Mouse (Mus musculus): ENCODE measurements around the gene Pcsk5. TPM values are rescaled to one million over a fixed set of nuclear protein-coding genes. Genes with fewer than 3 reads are reported as not detected.
A peak's percentile ranks its signal among the peaks of the same experiment; 100 is the strongest.

Gene Pcsk5
- polyA plus RNA-seq, 1 experiment from 2014 or later: 7.7 TPM

DNA sequence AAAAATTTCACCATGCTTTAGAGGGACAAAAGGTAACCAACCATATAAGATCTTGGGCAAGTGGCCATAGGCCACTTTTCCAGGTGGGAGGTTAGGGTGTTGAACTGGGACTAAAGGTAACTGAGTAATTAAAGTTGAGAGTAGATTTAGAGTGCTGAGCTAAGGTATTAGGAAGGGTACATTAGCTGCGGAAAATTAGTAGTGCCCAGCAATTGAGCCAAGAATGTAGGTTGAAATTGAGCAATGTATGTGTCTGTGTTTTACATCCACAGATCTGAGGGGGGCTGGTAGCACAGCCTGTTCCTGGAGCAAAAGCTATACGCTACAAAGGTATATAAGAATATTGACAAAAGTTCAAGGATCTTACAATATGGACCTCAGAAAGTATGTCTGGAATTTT lies 282.9 kb downstream of the Pcsk5 start:
- no peak overlapping the region for H3K4me2 ChIP-seq (replicated peaks)

DNA sequence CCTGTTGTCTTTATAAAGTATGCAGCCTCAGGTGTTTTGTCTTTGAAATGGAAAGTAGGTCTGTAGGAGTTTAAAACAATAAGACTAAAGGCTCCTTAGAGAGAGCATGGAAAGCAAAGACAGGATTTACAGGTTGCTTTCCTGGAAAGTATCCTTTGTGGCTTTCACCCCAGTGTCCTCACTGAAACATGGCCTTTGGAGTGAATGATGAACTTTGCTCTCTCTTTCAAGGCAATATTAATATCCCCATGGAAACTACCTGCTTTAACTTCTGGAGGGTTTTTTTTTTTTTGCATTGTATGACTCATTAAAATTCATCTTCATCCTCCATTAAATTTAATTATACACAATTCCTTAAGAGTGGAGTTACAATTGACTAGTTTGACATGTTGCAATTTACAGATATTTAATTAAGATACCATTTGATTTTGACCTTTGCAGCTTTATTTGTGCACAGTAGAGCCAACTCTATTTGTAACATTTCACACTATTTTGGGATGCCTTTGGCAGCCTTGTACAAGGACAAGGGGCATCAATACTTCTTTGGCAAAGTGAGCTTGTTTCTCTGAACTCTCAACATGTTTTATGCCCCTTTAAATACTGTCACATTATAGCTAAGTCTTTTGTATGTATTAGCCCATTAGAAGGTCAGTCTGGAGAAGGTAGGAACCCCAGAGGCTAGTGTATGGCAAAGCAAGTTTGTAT lies 283.9 kb downstream of the Pcsk5 start:
- Histone ChIP-seq H3K9me3 (no peaks in the 10 kb centered on the region), H3K27ac (replicated peaks) (no peak overlapping the region), H3K27me3 (no peaks in the 10 kb centered on the region), H3K36me3 (no peaks in the 10 kb centered on the region), H3K9ac (replicated peaks) (no peak overlapping the region), H3K4me3 (no peak overlapping the region), H3K4me1 (no peaks in the 10 kb centered on the region), H3K4me2 (replicated peaks) (no peak overlapping the region)
- no peak for ATAC-seq (replicated peaks)

More for the DNA sequence above, 282.9 kb downstream of the Pcsk5 start:
- Histone ChIP-seq H3K9me3 (no peaks in the 10 kb centered on the region), H3K4me1 (no peaks in the 10 kb centered on the region), H3K36me3 (no peaks in the 10 kb centered on the region), H3K27ac (replicated peaks) (no peak overlapping the region), H3K9ac (replicated peaks) (no peak overlapping the region), H3K4me3 (no peak overlapping the region), H3K27me3 (no peaks in the 10 kb centered on the region)
- no peak for ATAC-seq (replicated peaks)
- WGBS: 92% methylated on average over 2 of the region's 2 CpGs

DNA sequence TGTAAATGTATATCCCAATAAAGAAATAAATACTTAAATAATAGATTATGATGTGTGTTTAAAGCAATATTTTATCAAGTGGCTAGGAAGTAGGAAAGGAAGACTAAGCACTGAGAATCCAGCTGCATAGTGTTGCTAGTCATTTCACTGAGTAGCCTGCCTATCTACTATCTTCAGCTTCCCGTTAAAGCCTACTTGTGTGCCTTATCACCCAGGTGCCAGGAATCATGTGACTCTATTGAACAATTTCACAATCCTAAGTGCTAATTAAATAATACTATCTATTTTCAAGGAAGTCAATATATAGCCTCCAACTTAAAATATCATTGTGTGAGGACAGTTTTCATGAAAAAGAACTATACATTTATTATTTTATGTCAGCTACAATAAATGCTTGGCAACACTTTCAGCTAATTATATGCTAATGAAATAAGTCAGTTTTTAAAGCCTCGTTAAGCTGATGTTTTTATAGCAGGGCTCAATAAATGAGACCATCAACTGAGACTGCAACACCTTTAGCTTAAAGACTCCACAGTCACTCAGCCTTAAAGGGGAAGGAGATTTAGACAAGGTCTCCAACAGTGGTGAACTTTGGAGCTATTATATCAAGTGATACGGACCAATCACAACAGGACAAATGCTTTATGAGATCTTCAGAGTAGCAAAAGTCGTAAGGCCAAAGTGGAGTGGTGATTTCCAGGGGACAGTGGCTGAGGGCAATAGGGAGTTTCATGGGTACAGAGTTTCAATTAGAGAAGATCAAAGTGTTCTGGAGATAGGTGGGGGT lies 308.5 kb downstream of the Pcsk5 start:
- Histone ChIP-seq H3K27ac (replicated peaks) (no peak overlapping the region), H3K9me3 (no peaks in the 10 kb centered on the region), H3K9ac (replicated peaks) (no peak overlapping the region), H3K4me2 (replicated peaks) (no peak overlapping the region), H3K4me1 (no peaks in the 10 kb centered on the region), H3K27me3 (no peaks in the 10 kb centered on the region), H3K4me3 (no peak overlapping the region), H3K36me3 (no peaks in the 10 kb centered on the region)
- ATAC-seq (replicated peaks): no peak
- WGBS: 70% methylated on average over 4 of the region's 4 CpGs

DNA sequence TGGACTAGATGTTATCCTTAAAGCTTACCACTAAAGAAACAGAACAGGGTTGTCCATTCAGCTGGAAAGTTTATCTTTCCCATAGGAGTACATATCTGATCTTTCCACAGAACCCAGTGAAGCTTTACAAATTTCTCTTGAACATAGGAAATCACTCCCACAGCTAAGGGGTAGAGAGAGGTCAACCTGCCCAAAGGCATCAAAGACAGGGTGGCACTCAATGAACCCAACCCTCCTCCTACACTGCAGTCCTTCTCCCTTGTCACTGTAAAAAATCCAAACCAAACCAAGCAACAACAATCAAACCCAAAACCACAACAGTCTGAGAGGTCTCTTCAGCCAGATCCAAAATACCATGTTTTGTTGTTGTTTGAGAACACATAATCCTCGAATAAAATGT lies 311.9 kb downstream of the Pcsk5 start:
- Histone ChIP-seq H3K9ac (replicated peaks) (no peak overlapping the region), H3K4me2 (replicated peaks) (no peak overlapping the region), H3K36me3 (no peaks in the 10 kb centered on the region), H3K4me1 (no peaks in the 10 kb centered on the region), H3K4me3 (no peak overlapping the region), H3K27me3 (no peaks in the 10 kb centered on the region), H3K27ac (replicated peaks) (no peak overlapping the region), H3K9me3 (no peaks in the 10 kb centered on the region)
- no peak for ATAC-seq (replicated peaks)
- 68% methylated on average over 1 of the region's 1 CpGs for WGBS

DNA sequence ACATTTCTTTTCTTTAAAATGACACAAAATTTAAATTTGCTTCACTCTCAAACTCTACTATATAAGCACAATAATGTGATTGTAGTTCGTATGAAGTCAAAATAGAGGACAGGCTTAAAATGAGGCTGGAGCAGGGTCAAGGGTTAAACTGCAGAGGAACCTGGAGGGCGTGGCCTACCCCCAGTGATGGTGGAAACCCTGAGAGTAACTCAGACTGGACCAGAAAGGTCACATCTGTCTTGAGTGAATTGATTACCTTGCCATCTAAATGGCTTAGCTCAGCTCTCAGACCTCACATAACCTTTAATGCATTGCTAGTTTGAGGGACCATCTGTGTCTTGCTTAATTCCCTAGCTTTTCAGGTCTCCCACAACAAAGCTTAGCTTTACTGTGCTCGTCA lies 323.0 kb downstream of the Pcsk5 start:
- 80% methylated on average over 3 of the region's 3 CpGs for WGBS
- H3K9ac ChIP-seq (replicated peaks): no peak overlapping the region
- H3K9me3 ChIP-seq: no peaks in the 10 kb centered on the region
- H3K27ac ChIP-seq (replicated peaks): no peak overlapping the region
- no peak overlapping the region for H3K4me3 ChIP-seq
- H3K4me1 ChIP-seq: no peaks in the 10 kb centered on the region
- ATAC-seq (replicated peaks): no peak
- no peaks in the 10 kb centered on the region for H3K36me3 ChIP-seq
- H3K27me3 ChIP-seq: no peaks in the 10 kb centered on the region
- H3K4me2 ChIP-seq (replicated peaks): no peak overlapping the region

DNA sequence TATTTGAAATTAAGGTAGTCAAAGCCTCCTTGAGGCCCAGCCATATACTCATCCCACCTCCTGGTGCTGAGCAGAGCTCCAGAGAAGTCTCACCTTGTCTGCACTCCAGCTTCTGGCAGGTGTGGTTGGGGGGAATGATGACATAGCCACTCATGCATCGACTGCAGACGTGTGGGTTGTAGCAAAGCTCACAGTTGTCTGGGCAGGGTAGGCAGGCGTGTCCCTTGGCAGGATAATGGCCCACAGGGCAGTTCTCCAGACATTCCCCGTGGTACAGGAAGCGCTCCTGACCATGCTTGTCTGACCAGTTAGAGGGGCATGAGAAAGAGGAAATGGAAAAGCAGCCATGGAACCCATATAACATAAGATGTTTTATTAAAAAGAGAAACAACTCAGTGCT lies 326.1 kb downstream of the Pcsk5 start:
- Histone ChIP-seq H3K4me2 (replicated peaks) (no peak overlapping the region), H3K36me3 (no peaks in the 10 kb centered on the region), H3K27ac (replicated peaks) (no peak overlapping the region), H3K9ac (replicated peaks) (no peak overlapping the region), H3K9me3 (no peaks in the 10 kb centered on the region), H3K4me3 (no peak overlapping the region), H3K27me3 (no peaks in the 10 kb centered on the region), H3K4me1 (no peaks in the 10 kb centered on the region)
- no peak for ATAC-seq (replicated peaks)
- 86% methylated on average over 5 of the region's 5 CpGs for WGBS

DNA sequence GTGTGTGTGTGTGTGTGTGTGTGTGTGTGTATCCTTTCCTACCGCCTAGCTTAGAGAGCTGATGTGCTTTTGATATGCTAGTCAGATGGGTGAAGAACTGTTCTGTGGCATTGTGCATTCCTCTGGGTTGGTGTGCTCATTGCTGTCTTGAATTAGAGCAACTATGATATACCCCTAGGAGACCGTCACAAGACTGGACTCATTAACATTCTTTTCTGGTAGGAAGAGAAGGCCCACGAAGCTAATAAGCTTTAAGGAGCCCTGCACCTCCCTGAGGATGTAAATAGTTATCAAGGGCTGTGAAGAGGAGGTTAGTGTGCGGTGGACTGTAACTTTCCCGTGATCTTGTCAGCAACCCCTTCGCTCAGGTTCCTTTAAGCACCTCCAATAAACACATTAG lies 333.2 kb downstream of the Pcsk5 start:
- no peaks in the 10 kb centered on the region for H3K9me3 ChIP-seq
- H3K4me3 ChIP-seq: no peak overlapping the region
- no peak overlapping the region for H3K4me2 ChIP-seq (replicated peaks)
- no peak overlapping the region for H3K9ac ChIP-seq (replicated peaks)
- H3K27ac ChIP-seq (replicated peaks): no peak overlapping the region
- ATAC-seq (replicated peaks): no peak
- no peaks in the 10 kb centered on the region for H3K36me3 ChIP-seq
- no peaks in the 10 kb centered on the region for H3K4me1 ChIP-seq
- 49% methylated on average over 6 of the region's 6 CpGs for WGBS
- no peaks in the 10 kb centered on the region for H3K27me3 ChIP-seq

DNA sequence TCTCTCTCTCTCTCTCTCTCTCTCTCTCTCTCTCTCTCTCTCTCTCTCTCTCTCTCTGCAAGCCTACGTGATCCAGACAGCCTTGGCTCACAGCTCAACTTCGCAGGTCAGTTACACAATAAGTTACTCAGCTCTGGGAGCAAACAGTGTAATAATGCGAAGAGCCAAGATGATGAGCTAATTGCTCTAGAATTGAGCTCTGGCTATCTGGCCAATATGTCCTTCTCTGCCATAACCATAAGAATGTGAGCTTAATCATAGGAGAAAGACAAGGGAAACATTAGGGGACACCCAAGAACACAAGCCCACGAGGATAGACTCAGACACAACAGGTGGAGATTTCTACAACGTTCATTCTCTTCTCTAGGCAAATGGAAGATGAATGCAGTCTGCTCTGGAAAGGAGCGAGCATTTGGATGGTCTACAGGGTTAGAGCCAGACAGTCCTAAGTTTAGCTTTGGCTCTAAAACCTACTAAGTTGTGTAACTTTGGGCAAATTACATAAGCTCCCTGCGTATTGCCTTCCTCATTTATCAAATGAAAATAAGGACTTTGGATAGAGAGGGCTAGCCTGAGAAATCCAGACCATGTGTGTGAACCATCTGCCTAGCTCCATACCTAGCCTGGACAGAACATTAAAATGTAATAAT lies 338.7 kb downstream of the Pcsk5 start:
- Histone ChIP-seq H3K4me3 (no peak overlapping the region), H3K27ac (replicated peaks) (no peak overlapping the region), H3K9ac (replicated peaks) (no peak overlapping the region), H3K4me2 (replicated peaks) (no peak overlapping the region), H3K36me3 (no peaks in the 10 kb centered on the region), H3K4me1 (no peaks in the 10 kb centered on the region), H3K27me3 (no peaks in the 10 kb centered on the region), H3K9me3 (no peaks in the 10 kb centered on the region)
- no peak for ATAC-seq (replicated peaks)
- 84% methylated on average over 7 of the region's 7 CpGs for whole genome bisulfite sequencing

DNA sequence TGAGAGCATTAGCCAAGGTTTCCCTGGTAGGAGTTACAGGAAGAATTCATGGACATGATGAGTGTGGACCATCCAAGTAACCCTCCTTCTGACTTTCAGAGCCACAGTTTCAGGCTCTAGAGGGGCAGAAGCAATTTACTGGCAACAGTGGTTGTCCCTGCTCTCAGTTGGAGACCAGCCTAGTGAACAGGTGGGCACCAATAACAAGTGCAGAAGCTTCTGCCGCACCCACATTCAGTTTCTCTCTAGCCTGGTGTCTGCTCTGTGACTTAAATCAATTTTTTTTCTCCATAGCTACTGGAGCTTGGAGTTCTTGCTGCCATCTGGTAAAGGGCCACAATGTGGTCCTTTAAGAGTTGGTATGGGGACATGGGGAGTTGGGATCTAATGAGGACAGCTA lies 341.3 kb downstream of the Pcsk5 start:
- no peaks in the 10 kb centered on the region for H3K9me3 ChIP-seq
- H3K27ac ChIP-seq (replicated peaks): no peak overlapping the region
- ATAC-seq (replicated peaks): no peak
- peaks cover 17% of the 10 kb centered on the region for H3K4me1 ChIP-seq
- H3K27me3 ChIP-seq: no peaks in the 10 kb centered on the region
- no peak overlapping the region for H3K9ac ChIP-seq (replicated peaks)
- 89% methylated on average over 1 of the region's 1 CpGs for WGBS
- H3K4me2 ChIP-seq (replicated peaks): no peak overlapping the region
- no peak overlapping the region for H3K4me3 ChIP-seq
- H3K36me3 ChIP-seq: no peaks in the 10 kb centered on the region

DNA sequence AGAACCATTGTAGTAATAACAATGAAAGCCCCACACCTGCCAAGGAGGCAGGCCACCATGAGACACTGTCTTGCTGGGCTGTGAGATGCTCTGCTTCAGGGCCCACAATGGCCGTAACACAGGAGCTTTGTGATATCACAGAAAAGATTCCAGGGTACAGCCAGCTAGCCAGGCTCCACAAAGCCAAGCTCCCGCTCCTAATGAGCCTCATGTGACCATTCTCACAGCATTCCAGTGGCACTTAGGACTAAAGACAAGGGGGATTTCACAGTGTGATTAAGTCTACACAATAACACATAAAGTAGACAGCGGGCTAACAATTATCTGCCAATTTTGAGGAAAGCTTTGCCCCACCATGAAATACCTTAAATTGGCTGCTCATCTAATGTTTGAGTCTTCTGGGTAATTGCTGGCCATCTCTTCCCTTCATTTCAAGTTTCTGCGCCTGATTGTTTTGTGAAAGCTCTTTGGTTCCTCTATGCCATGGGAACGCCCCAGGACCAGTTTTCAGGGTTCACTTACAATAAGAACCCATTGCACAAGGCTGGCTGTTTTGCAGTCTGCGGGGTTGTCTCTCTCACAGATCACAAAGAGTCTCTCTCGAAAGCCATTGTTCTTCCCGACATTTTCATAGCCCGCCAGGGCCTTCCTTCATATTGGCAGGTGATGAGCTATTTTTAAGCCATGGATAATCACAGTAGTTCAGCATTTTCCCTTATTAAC lies 345.4 kb downstream of the Pcsk5 start:
- no peak overlapping the region for H3K4me2 ChIP-seq (replicated peaks)
- ATAC-seq (replicated peaks): peak; percentile 86
- peak overlapping the region; percentile 43 for H3K27ac ChIP-seq (replicated peaks)
- no peaks in the 10 kb centered on the region for H3K27me3 ChIP-seq
- H3K36me3 ChIP-seq: no peaks in the 10 kb centered on the region
- H3K4me3 ChIP-seq: no peak overlapping the region
- WGBS: 10% methylated on average over 9 of the region's 9 CpGs
- H3K9ac ChIP-seq (replicated peaks): no peak overlapping the region
- H3K4me1 ChIP-seq: peaks cover 27% of the 10 kb centered on the region
- no peaks in the 10 kb centered on the region for H3K9me3 ChIP-seq

DNA sequence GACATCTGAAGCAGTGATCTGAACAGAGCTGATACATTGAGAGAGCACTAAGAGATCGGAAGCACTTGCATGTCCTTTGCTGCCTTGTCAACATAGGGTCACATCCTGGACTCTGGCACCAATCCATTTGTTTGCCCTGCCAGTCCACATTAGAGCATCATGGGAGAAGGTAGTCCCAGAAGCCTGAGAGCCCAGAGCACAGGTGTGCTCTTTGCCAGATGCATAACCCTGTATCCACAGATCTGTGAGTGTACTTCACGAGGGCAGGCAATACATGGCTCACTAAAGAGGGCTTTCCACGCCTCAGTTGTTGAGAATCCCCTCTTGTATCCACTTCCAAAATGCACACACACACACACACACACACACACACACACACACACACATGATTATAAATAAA lies 346.1 kb downstream of the Pcsk5 start:
- Histone ChIP-seq H3K9me3 (no peaks in the 10 kb centered on the region), H3K4me3 (no peak overlapping the region), H3K9ac (replicated peaks) (no peak overlapping the region), H3K4me2 (replicated peaks) (no peak overlapping the region), H3K36me3 (no peaks in the 10 kb centered on the region), H3K27ac (replicated peaks) (no peak overlapping the region), H3K4me1 (peaks cover 27% of the 10 kb centered on the region), H3K27me3 (no peaks in the 10 kb centered on the region)
- ATAC-seq (replicated peaks): peak; percentile 66
- 26% methylated on average over 3 of the region's 3 CpGs for WGBS

DNA sequence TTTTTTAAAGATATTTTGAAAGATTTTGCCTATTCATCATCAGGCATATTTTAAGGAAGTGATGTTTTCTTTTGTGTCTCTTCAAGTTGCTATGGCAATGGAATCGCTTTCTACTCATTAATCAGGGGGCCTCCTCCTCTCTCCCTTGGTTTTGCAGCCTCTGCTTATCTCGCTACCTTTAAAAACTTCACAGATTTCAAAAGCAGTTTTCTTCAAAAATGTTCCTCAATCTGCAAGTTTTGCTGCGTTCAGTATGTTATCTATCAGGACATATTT lies 347.6 kb downstream of the Pcsk5 start:
- ATAC-seq (replicated peaks): no peak
- Histone ChIP-seq H3K9me3 (no peaks in the 10 kb centered on the region), H3K9ac (replicated peaks) (no peak overlapping the region), H3K4me2 (replicated peaks) (no peak overlapping the region), H3K36me3 (no peaks in the 10 kb centered on the region), H3K4me1 (peaks cover 27% of the 10 kb centered on the region), H3K4me3 (no peak overlapping the region), H3K27ac (replicated peaks) (no peak overlapping the region), H3K27me3 (no peaks in the 10 kb centered on the region)
- WGBS: 33% methylated on average over 3 of the region's 3 CpGs
